Mouse (Mus musculus): ENCODE data around the gene Sept11.

DNA sequence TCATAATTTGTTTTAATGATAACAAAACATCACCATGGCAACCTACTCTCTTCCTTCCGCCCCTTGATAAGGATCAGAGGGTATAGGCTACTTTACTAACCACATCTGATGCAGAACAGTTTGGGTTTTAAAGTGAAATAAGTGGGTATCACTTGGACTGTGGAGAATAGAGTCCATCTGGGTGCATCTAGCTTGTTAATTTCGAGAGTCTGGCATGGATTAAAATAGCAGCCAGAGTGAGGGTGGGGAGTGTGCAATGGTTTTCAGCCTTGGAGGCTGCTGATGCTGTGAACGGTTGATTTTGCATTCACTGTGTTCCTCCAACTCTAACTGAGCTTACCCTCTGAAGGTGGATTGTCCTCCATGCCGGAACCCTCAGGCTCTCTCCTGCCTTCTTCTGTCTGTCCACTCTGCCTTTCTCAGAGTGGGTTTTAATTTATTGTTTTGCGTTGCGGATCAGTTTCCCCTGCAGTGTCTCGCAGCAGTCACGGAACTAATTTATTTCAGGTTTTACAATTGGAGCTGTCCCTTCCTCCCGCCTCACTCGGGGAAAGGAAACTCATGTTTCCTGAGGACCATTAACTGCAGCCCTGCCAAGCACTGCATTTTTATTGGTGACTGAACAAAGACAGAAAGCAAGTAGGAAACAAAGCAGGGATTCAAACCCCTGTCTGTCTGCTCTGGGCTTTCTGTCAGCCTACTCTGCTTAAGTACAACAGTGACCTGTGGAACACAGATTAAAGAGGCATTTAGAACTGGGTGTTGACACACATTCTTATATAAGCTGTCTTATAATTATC is 40.4 kb downstream of the Sept11 start:
- no peak for TF ChIP-seq CTCF (IDR thresholded peaks at IDR 0.05; ENCODE audit: low read depth, low read length)
- TF ChIP-seq GATA1 (IDR thresholded peaks at IDR 0.05; ENCODE audit: borderline replicate concordance, low read length), result no peak

Measured in G1E (cell line).